In genomic region chr16:30066184-30066851, GRCm38 (mm10) we compare ENCODE assay signal across 8 mouse cellular contexts. TPM values are rescaled to one million over a fixed set of nuclear protein-coding genes. Genes with fewer than 3 reads are reported as not detected.
DNase-seq lines count a peak whose midpoint lies in the region; ATAC-seq and TF ChIP-seq lines count a peak whose summit lies in the region.

No protein-coding gene starts in this region.

- peaks cover 27 to 58% of the 10 kb centered on the region in 2 experiments for H3K27me3 ChIP-seq in MEL (ENCODE audit: control insufficient read depth in 1 of 2, insufficient read depth in 2 of 2, low read length in 2 of 2)
- 0 out of 2 replicates have a peak, but pooled peaks cover 2% of the 10 kb centered on the region for H3K27me3 ChIP-seq in forebrain, embryonic 14.5 days (replicated peaks; ENCODE audit: control insufficient read depth, insufficient read depth, low read length)
- H3K27me3 ChIP-seq in heart, embryonic 16.5 days (ENCODE audit: control insufficient read depth, insufficient read depth, low read length): no peaks in the 10 kb centered on the region
- no peaks in the 10 kb centered on the region for H3K27me3 ChIP-seq in lung, postnatal 0 days (replicated peaks; ENCODE audit: insufficient read depth, low read length)

- peak overlapping the region; percentile 61 for H3K9ac ChIP-seq in MEL (ENCODE audit: control insufficient read depth, low read depth, low read length, poor library complexity, severe bottlenecking)
- peak overlapping the region; percentile 77 for H3K9ac ChIP-seq in forebrain, embryonic 14.5 days (ENCODE audit: low read length)
- H3K9ac ChIP-seq in heart, embryonic 16.5 days (ENCODE audit: low read length): peak overlapping the region; percentile 88
- peak overlapping the region; percentile 82 for H3K9ac ChIP-seq in lung, postnatal 0 days (replicated peaks; ENCODE audit: low read depth)

- H3K4me2 ChIP-seq in forebrain, embryonic 14.5 days (ENCODE audit: low read length): peak overlapping the region; percentile 100
- H3K4me2 ChIP-seq in heart, embryonic 16.5 days (ENCODE audit: low read depth, low read length): peak overlapping the region; percentile 94
- peak overlapping the region; percentile 95 for H3K4me2 ChIP-seq in lung, postnatal 0 days (replicated peaks; ENCODE audit: low read depth, low read length)

- H3K27ac ChIP-seq in MEL (ENCODE audit: control insufficient read depth, low read depth, low read length): peak overlapping the region; percentile 24; the same call in 1 of the 2 replicates
- peak overlapping the region; percentile 84 for H3K27ac ChIP-seq in forebrain, embryonic 14.5 days (ENCODE audit: low read depth, low read length)
- H3K27ac ChIP-seq in heart, embryonic 16.5 days (ENCODE audit: low read length): peak overlapping the region; percentile 97
- H3K27ac ChIP-seq in lung, postnatal 0 days (ENCODE audit: low read length): peak overlapping the region; percentile 94

- peak; percentile 54 for DNase-seq in MEL (ENCODE audit: low read depth, low spot score)
- DNase-seq in brain, embryonic 14.5 days (ENCODE audit: low read depth): peak; percentile 65
- peak; percentile 67 for DNase-seq in forebrain, embryonic 14.5 days (ENCODE audit: low spot score)
- DNase-seq in kidney, postnatal 14 days: peak; percentile 83
- DNase-seq in lung, postnatal 0 days (ENCODE audit: low spot score): peak; percentile 69
- peak; percentile 67 for DNase-seq in retina, postnatal 1 day
- DNase-seq in c-Kit-positive CD71-positive TER-119-positive erythroid progenitor cells, embryonic 14.5 days (ENCODE audit: low spot score): no peak

- H3K4me3 ChIP-seq in MEL (ENCODE audit: control insufficient read depth in 1 of 2, insufficient read depth in 1 of 2, low read depth in 2 of 2, low read length in 2 of 2): peak overlapping the region; percentile 25 to 64
- H3K4me3 ChIP-seq in forebrain, embryonic 14.5 days (ENCODE audit: low read depth, low read length): peak overlapping the region; percentile 61
- peak overlapping the region; percentile 83 for H3K4me3 ChIP-seq in heart, embryonic 16.5 days (ENCODE audit: low read length)
- peak overlapping the region; percentile 80 for H3K4me3 ChIP-seq in lung, postnatal 0 days (ENCODE audit: low read depth, low read length)

- no peak for TF ChIP-seq POLR2A in MEL (IDR thresholded peaks at IDR 0.05; ENCODE audit: control insufficient read depth in 1 of 2, insufficient read depth in 1 of 2, low read depth in 1 of 2, low read length in 2 of 2, poor library complexity in 1 of 2)
- TF ChIP-seq POLR2A in brain, embryonic 14.5 days (IDR thresholded peaks at IDR 0.05; ENCODE audit: borderline replicate concordance, extremely low read depth, insufficient read depth, insufficient read length, poor library complexity, severe bottlenecking): no peak

- TF ChIP-seq RAD21 in MEL (IDR thresholded peaks at IDR 0.05; ENCODE audit: low read depth, low read length): no peak

- ATAC-seq in forebrain, embryonic 14.5 days: no peak
- no peak for ATAC-seq in heart, embryonic 16.5 days (replicated peaks; ENCODE audit: extremely low read depth, insufficient read depth, low FRiP score)
- no peak for ATAC-seq in lung, postnatal 0 days

- peaks cover 7% of the 10 kb centered on the region for H3K79me2 ChIP-seq in MEL (ENCODE audit: control insufficient read depth, insufficient read depth, low read length, poor library complexity)

- H3K36me3 ChIP-seq in MEL (ENCODE audit: control insufficient read depth in 1 of 2, insufficient read depth in 2 of 2, low read length in 2 of 2): peaks cover 0 to 20% of the 10 kb centered on the region in 2 experiments; a peak in 2 of 4 replicates
- no peaks in the 10 kb centered on the region for H3K36me3 ChIP-seq in forebrain, embryonic 14.5 days (ENCODE audit: control insufficient read depth, insufficient read depth, low read length)
- H3K36me3 ChIP-seq in heart, embryonic 16.5 days (ENCODE audit: control insufficient read depth, insufficient read depth): no peaks in the 10 kb centered on the region
- no peaks in the 10 kb centered on the region for H3K36me3 ChIP-seq in lung, postnatal 0 days (ENCODE audit: insufficient read depth, low read length)

- no peak for TF ChIP-seq EP300 in MEL (IDR thresholded peaks at IDR 0.05; ENCODE audit: low read depth in 1 of 2, low read length in 2 of 2)
- no peak for TF ChIP-seq EP300 in lung, postnatal 0 days (IDR thresholded peaks at IDR 0.05)

- no peak for TF ChIP-seq CTCF in MEL (IDR thresholded peaks at IDR 0.05 in 2 of 3, conservative IDR thresholded peaks at IDR 0.05 in 1 of 3; ENCODE audit: control insufficient read depth in 1 of 3, insufficient read depth in 1 of 3, low read depth in 2 of 3, low read length in 3 of 3, poor library complexity in 1 of 3, severe bottlenecking in 1 of 3)
- TF ChIP-seq CTCF in brain, embryonic 14.5 days (IDR thresholded peaks at IDR 0.05; ENCODE audit: borderline replicate concordance, extremely low read depth, insufficient read depth, insufficient read length): no peak
- TF ChIP-seq CTCF in lung, postnatal 0 days (IDR thresholded peaks at IDR 0.05): no peak; the same call in 1 of the 2 replicates

- no peaks in the 10 kb centered on the region for H3K9me3 ChIP-seq in MEL (replicated peaks; ENCODE audit: insufficient read depth, low read length)
- no peaks in the 10 kb centered on the region for H3K9me3 ChIP-seq in forebrain, embryonic 14.5 days (replicated peaks; ENCODE audit: control insufficient read depth, low read length)
- H3K9me3 ChIP-seq in heart, embryonic 16.5 days (replicated peaks; ENCODE audit: control insufficient read depth, low read length): no peaks in the 10 kb centered on the region
- no peaks in the 10 kb centered on the region for H3K9me3 ChIP-seq in lung, postnatal 0 days (ENCODE audit: low read length)

- WGBS in forebrain, embryonic 14.5 days: under 1% methylated on average over 38 of the region's 38 CpGs
- WGBS in heart, embryonic 16.5 days: under 1% methylated on average over 38 of the region's 38 CpGs
- under 1% methylated on average over 38 of the region's 38 CpGs for WGBS in lung, postnatal 0 days

- peaks cover 0 to 28% of the 10 kb centered on the region in 2 experiments; a peak in 3 of 4 replicates for H3K4me1 ChIP-seq in MEL (ENCODE audit: control insufficient read depth in 1 of 2, insufficient read depth in 2 of 2, low read length in 2 of 2)
- peaks cover 28% of the 10 kb centered on the region for H3K4me1 ChIP-seq in forebrain, embryonic 14.5 days (ENCODE audit: control insufficient read depth, insufficient read depth, low read length)
- H3K4me1 ChIP-seq in heart, embryonic 16.5 days (ENCODE audit: control insufficient read depth, insufficient read depth, low read length): peaks cover 45% of the 10 kb centered on the region
- peaks cover 10% of the 10 kb centered on the region; the same call in 1 of the 2 replicates for H3K4me1 ChIP-seq in lung, postnatal 0 days (ENCODE audit: insufficient read depth, low read depth, low read length)

TF ChIP-seq in MEL, 35 proteins besides CTCF, POLR2A, EP300 and RAD21:
- TF ChIP-seq RCOR1 (IDR thresholded peaks at IDR 0.05; ENCODE audit: low read depth, low read length): no peak
- no peak for TF ChIP-seq UBTF (IDR thresholded peaks at IDR 0.05; ENCODE audit: borderline replicate concordance, insufficient read depth, low read depth, low read length)
- no peak for TF ChIP-seq JUND (IDR thresholded peaks at IDR 0.05; ENCODE audit: low read depth, low read length)
- TF ChIP-seq CHD2 (IDR thresholded peaks at IDR 0.05; ENCODE audit: low read length): no peak
- no peak for TF ChIP-seq ETS1 (IDR thresholded peaks at IDR 0.05; ENCODE audit: low read depth, low read length)
- TF ChIP-seq E2F4 (IDR thresholded peaks at IDR 0.05; ENCODE audit: borderline replicate concordance, low read depth, low read length): no peak
- no peak for TF ChIP-seq CHD1 (IDR thresholded peaks at IDR 0.05; ENCODE audit: low read depth, low read length)
- TF ChIP-seq SMC3 (IDR thresholded peaks at IDR 0.05; ENCODE audit: low read depth, low read length): no peak
- no peak for TF ChIP-seq ZMIZ1 (IDR thresholded peaks at IDR 0.05; ENCODE audit: low read depth, low read length)
- no peak for TF ChIP-seq TBP (IDR thresholded peaks at IDR 0.05; ENCODE audit: low read depth, low read length)
- no peak for TF ChIP-seq HCFC1 (IDR thresholded peaks at IDR 0.05; ENCODE audit: low read depth, low read length)
- TF ChIP-seq ZC3H11A (IDR thresholded peaks at IDR 0.05; ENCODE audit: low read depth, low read length): no peak
- TF ChIP-seq BHLHE40 (IDR thresholded peaks at IDR 0.05; ENCODE audit: borderline replicate concordance, low read depth, low read length): no peak
- TF ChIP-seq MAX (IDR thresholded peaks at IDR 0.05; ENCODE audit: low read length): no peak
- TF ChIP-seq GATA1 (IDR thresholded peaks at IDR 0.05; ENCODE audit: low read depth, low read length): no peak
- no peak for TF ChIP-seq ZNF384 (IDR thresholded peaks at IDR 0.05; ENCODE audit: low read depth, low read length)
TF ChIP-seq in MEL: peak in this region for 0.

RNA-seq across cellular contexts. Expression of gene Hes1, which starts 2.1 kb away (rescaled TPM):
- total RNA-seq in MEL (2012; rRNA removed): 3.0 and 3.9 TPM in 2 replicates
- 1 to 10 TPM in 1 of 2 experiments, not detected in 1; 2.3 TPM for polyA plus RNA-seq in MEL (2012; ENCODE audit: insufficient read depth in 1 of 2, insufficient read length in 2 of 2, low read depth in 1 of 2, low replicate concordance in 2 of 2, missing spikeins in 1 of 2)
- polyA plus RNA-seq in brain, embryonic 14.5 days (2012; rRNA removed): 44.6 and 58.9 TPM in 2 replicates
- 15.2 and 20.5 TPM in 2 replicates for polyA plus RNA-seq in forebrain, embryonic 14.5 days (2014; fragmentation: Nextera tagmentation; extraction: Ambion mirVana)
- polyA plus RNA-seq in heart, embryonic 16.5 days (2015; fragmentation: Nextera tagmentation; extraction: Ambion mirVana): 19.1 and 23.8 TPM in 2 replicates
- polyA plus RNA-seq in lung, postnatal 0 days (2015; fragmentation: Nextera tagmentation; extraction: Ambion mirVana): 89.1 and 93.9 TPM in 2 replicates

Comparison
In these comparisons a context has a peak if more than half of its experiments do, and no peak if none do; other contexts are left out.
1. H3K27ac ChIP-seq: peak in every context shown above with its lines; median percentile 97 in heart, embryonic 16.5 days; 94 in lung, postnatal 0 days; 84 in forebrain, embryonic 14.5 days; 24 in MEL.